Mouse (Mus musculus) kidney, embryonic 16.5 days (tissue): ENCODE measurements at regions not wholly inside any gene's neighbourhood (a gene's known extent, or its start where the extent isn't known, plus 50 kb on each side); places are given as distances from the start of the nearest gene placed in this dataset.
"Not testable (repeated sequence)": the region's sequence is repeated elsewhere in the genome, so short reads cannot be mapped to it uniquely, and the experiment has no call there.

ENCODE experiments used
- ATAC-seq: fragments of 200-750 bp; cut with Nextera tagmentation; 2 replicates; pipeline ENCODE4 v1.8.0; 2017; ENCODE audit warnings: moderate TSS enrichment; ENCODE audit not compliant: low FRiP score, low TSS enrichment
- H3K27ac ChIP-seq: fragments of 300-500 bp; sonication (generic); 2 replicates; pipeline ENCODE4 v1.5.1; 2014; ENCODE audit warnings: low read length
- H3K27me3 ChIP-seq: fragments of 300-500 bp; sonication (generic); 2 replicates; pipeline ENCODE4 v1.6.1; 2014; ENCODE audit warnings: low read length, control low read depth, mixed read lengths; ENCODE audit not compliant: insufficient read depth
- H3K36me3 ChIP-seq: fragments of 300-500 bp; sonication (generic); 2 replicates; pipeline ENCODE4 v1.6.1; 2014; ENCODE audit warnings: low read length, control low read depth, mixed read lengths; ENCODE audit not compliant: insufficient read depth
- H3K4me1 ChIP-seq: fragments of 300-500 bp; sonication (generic); 2 replicates; pipeline ENCODE4 v1.6.1; 2014; ENCODE audit warnings: low read length, control low read depth, mixed read lengths; ENCODE audit not compliant: insufficient read depth
- H3K4me2 ChIP-seq: fragments of 300-500 bp; sonication (generic); replicated peaks from 2 replicates; pipeline ENCODE4 v1.6.1; 2014; ENCODE audit warnings: low read depth, low read length
- H3K4me3 ChIP-seq: fragments of 300-500 bp; sonication (generic); 2 replicates; pipeline ENCODE4 v1.5.1; 2014; ENCODE audit warnings: mild to moderate bottlenecking, low read length
- H3K9ac ChIP-seq: fragments of 300-500 bp; sonication (generic); replicated peaks from 2 replicates; pipeline ENCODE4 v1.6.1; 2014; ENCODE audit warnings: low read length
- H3K9me3 ChIP-seq: fragments of 300-500 bp; sonication (generic); 2 replicates; pipeline ENCODE4 v1.6.1; 2016; ENCODE audit warnings: low read length, control low read depth
- WGBS: fragments of 180-500 bp; shearing (Covaris S2); extraction: QIAGEN DNeasy Blood & Tissue Kit; methylation state at CpG from one replicate; pipeline ENCODE4 v1.1.7; 2014; 5-methylcytosine and 5-hydroxymethylcytosine counted together

DNA sequence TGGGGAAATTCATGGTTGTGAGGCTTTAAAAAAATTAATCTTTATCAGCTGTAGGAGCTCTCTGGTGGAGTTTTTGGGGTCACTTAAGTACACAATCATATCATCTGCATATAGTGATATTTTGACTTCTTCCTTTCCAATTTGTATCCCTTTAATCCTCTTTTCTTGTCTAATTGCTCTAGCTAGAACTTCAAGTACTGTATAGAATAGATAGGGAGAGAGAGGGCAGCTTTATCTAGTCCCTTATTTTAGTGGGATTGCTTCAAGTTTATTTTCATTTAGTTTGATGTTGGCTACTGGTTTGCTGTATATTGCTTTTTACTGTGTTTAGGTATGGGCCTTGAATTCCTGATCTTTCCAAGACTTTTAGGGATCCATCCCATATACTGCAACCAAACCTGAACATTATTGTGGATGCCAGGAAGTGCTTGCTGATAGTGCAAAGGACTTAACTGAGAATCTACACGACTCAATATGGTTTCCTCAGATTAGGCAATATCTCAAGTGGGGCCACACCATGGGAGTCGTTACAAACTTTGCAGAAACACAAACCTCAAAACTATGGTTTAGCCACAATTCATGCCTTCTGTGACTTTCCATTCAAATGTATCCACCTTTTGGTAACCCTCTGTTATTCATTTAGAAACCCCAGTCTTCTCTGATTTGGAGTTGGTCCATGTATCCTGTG is 585.6 kb upstream of the Olfr1507 start:
- not testable (repeated sequence) for H3K4me2 ChIP-seq, H3K36me3 ChIP-seq, H3K4me1 ChIP-seq, H3K4me3 ChIP-seq, ATAC-seq, H3K27ac ChIP-seq, H3K27me3 ChIP-seq, H3K9me3 ChIP-seq, H3K9ac ChIP-seq
- no CpG with 5 or more reads among the region's 2 CpGs for WGBS

DNA sequence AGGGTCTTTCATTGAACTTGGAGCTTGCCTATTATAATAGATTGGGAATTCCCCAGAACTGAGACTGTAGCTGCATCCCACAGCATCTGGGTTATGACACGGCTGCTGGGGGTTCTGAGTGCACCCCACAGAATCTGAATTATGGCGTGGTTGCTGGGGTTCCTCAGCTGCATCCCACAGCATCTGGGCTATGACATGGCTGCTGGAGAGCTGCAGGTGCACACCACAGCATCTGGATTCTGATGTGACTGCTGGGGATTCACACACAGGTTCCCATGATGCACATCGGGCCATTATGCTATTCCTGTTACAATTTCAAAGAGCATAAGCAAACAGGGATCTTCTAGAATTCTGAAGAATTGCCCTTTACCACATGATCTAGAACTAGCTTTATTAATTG is 585.0 kb upstream of the Olfr1507 start:
- not testable (repeated sequence) for H3K27ac ChIP-seq, H3K9me3 ChIP-seq, ATAC-seq, H3K27me3 ChIP-seq, H3K36me3 ChIP-seq, H3K9ac ChIP-seq, H3K4me2 ChIP-seq, H3K4me3 ChIP-seq, H3K4me1 ChIP-seq
- 86% methylated on average over 3 of the region's 3 CpGs for WGBS

DNA sequence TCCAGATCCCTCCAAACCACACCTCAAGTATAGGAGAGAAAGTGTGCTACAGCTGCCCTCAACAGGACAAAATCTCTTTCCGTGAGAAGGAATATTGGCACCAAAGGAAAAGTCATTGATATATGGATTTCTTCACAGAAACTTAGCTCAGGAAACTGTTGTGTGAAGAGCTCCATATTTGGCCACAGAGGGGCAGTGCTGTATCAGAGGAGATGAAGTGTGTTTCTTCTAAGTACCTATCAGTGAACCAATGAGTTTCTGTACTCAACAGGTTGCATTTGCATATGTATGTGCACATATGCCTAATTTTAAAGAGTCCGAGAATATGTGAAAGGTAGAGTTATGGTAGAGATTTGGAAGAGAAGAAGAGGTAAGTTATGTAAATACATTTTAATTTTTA is 580.4 kb upstream of the Olfr1507 start:
- not testable (repeated sequence) for H3K4me3 ChIP-seq, H3K27ac ChIP-seq, H3K36me3 ChIP-seq, H3K4me2 ChIP-seq, H3K27me3 ChIP-seq, H3K4me1 ChIP-seq, H3K9ac ChIP-seq, ATAC-seq, H3K9me3 ChIP-seq
- WGBS, result 62% methylated on average over 2 of the region's 2 CpGs

DNA sequence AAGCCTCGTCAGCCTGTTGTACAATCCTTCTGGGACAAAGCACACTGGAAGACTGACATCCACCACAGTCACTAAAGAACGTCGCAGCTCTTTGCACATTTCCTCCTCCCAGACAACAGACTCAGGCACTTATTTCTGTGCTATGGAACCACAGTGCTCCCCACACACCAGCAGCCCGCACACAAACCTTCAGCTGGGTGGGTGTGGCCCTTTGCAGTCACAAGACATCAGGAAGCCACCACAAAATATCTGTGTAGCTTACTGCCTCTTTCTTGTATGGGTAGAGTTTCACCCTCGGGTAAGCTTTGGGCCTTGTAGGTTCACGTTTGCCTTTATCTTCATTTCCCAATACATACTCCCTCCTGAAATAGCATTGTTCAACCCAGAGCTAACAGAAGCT is 577.6 kb upstream of the Olfr1507 start:
- H3K27ac ChIP-seq, H3K4me3 ChIP-seq, H3K9ac ChIP-seq, ATAC-seq, H3K9me3 ChIP-seq, H3K27me3 ChIP-seq, H3K36me3 ChIP-seq, H3K4me2 ChIP-seq, H3K4me1 ChIP-seq: not testable (repeated sequence)
- 78% methylated on average over 6 of the region's 6 CpGs for WGBS

DNA sequence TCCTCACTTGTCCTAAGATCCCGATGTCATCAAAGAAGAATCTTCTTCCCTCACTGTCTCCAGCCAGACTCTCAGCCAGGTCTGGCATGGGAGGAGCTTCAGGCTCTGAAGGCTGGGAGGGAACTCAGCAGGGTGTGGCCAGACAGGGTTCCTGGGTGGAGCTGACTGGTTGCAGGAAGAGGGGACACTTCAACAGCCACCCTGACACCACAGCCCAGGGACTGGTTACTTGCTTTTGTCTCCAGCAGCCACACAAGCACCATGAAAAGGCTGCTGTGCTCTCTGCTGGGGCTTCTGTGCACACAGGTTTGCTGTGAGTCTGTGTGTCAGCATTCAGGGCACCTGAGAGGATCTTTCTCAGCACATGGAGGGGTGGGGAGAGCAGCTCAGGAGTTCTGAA is 577.0 kb upstream of the Olfr1507 start:
- H3K27me3 ChIP-seq, H3K9me3 ChIP-seq, H3K4me1 ChIP-seq, H3K4me2 ChIP-seq, ATAC-seq, H3K9ac ChIP-seq, H3K36me3 ChIP-seq, H3K4me3 ChIP-seq, H3K27ac ChIP-seq: not testable (repeated sequence)
- no CpG with 5 or more reads among the region's 1 CpGs for WGBS

DNA sequence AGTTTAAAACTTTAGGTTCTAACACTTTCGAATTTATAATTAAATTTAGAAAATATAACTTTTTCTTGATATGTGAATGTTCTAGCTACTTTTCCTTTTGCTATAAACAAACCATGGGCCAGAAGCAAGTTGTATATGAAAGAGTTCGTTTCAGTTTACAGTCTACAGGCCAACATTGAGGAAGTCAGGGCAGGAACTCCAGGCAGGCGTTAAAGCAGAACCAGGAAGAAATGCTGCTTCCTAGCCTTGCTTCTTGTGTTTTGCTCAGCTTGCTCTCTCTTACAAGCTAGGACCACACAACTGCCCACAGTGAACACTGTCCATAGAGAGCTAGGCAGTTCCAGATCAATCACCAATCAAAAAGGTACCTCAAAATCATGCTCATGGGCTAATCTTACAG is 558.9 kb upstream of the Olfr1507 start:
- 78% methylated on average over 2 of the region's 3 CpGs for WGBS
- not testable (repeated sequence) for H3K27ac ChIP-seq, H3K36me3 ChIP-seq, H3K9ac ChIP-seq, H3K27me3 ChIP-seq, H3K4me2 ChIP-seq, H3K9me3 ChIP-seq, H3K4me1 ChIP-seq, H3K4me3 ChIP-seq, ATAC-seq

DNA sequence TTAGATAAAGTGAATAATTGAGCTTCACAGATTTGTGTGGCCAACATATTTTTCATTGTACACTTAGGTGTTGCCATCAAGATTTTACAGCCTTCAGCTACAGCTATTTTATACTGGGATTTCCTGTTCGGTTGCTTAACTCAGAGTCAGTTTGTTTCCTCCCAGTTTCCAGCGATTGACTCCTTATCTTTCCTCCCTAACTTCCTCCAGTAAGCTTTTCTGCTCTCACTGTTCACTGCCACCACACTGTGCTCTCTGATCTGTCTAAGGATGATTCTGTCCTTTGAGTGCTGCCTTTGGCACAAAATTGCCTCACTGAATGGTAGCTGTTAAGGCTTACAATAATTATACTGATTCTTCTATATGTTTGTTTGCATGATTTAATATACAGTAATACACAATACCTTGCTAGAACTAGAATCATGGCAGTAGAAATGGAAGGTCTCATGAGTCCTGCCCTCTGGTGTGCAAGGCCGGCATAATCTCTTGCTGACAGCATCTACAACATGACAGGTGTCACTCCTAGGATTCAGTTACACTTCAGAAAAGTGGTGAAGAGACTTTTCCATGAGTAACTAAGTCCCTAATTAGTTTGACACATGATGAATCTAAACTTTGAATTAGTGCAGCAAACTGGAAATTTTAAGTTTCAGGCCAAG is 558.0 kb upstream of the Olfr1507 start:
- not testable (repeated sequence) for H3K9ac ChIP-seq, H3K9me3 ChIP-seq, ATAC-seq, H3K4me1 ChIP-seq, H3K4me2 ChIP-seq, H3K27me3 ChIP-seq, H3K4me3 ChIP-seq, H3K27ac ChIP-seq, H3K36me3 ChIP-seq
- 75% methylated on average over 1 of the region's 3 CpGs for WGBS

DNA sequence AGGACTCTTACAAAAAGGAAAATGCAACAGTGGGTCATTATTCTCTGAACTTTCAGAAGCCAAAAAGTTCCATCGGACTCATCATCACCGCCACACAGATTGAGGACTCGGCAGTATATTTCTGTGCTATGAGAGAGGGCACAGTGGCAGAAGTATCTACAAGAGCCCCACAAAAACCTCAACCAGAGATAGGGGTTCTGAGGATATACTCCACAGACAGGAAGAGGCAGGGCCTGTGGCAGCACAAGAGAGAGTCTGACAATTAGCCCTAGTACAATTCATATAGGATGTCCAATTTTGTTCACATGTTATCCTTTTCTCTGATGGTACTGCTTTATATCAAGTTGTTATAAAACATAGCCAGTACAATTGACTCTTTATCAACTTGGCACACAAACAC is 552.1 kb upstream of the Olfr1507 start:
- not testable (repeated sequence) for H3K4me3 ChIP-seq, H3K27me3 ChIP-seq, H3K4me1 ChIP-seq, ATAC-seq, H3K9me3 ChIP-seq, H3K27ac ChIP-seq, H3K4me2 ChIP-seq, H3K36me3 ChIP-seq, H3K9ac ChIP-seq
- 91% methylated on average over 3 of the region's 3 CpGs for WGBS

DNA sequence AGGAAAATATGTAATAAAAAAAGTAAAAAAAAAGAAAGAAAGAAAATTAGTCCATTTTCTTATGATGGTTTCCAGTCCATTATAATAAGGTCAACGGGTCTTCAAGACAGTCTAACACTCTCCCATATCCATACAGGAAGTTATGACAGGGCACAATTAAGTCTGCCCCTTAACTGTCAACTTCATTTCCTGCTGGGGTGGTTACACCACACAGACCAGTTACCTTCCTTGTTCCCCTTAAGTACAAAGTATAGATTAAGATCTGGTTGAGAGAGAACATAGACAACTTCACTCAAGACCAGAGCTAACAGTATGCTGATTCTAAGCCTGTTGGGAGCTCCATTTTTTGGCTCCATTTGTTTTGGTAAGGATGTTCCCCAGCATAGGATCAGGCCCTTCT is 551.4 kb upstream of the Olfr1507 start:
- 71% methylated on average over 1 of the region's 1 CpGs for WGBS

DNA sequence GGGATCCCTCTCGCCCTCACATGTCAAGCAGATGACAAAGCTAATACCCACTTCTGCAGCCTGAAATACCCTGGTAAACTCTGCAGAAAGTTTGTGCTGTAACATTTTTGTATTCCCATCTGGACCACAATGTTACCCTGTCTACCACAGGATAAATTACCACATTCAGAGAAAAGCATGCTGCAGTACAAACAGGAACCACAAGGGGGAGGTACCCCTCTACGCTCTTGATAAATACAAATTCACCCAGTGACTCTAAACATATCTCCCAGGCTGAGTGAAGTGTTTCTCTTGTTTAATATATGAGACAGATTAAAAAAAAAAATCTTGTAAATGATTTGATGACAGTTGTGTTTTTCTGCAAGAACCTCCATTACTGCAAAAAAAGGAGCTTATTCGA is 549.8 kb upstream of the Olfr1507 start:
- 87% methylated on average over 3 of the region's 3 CpGs for WGBS
- H3K9me3 ChIP-seq, result not testable (repeated sequence)

More for the DNA sequence above, 551.4 kb upstream of the Olfr1507 start:
- H3K9me3 ChIP-seq, ATAC-seq, H3K4me3 ChIP-seq, H3K4me1 ChIP-seq, H3K27me3 ChIP-seq, H3K27ac ChIP-seq, H3K36me3 ChIP-seq, H3K4me2 ChIP-seq, H3K9ac ChIP-seq: not testable (repeated sequence)

More for the DNA sequence above, 549.8 kb upstream of the Olfr1507 start:
- not testable (repeated sequence) for H3K4me3 ChIP-seq, ATAC-seq, H3K36me3 ChIP-seq, H3K27ac ChIP-seq, H3K4me1 ChIP-seq, H3K27me3 ChIP-seq, H3K9ac ChIP-seq, H3K4me2 ChIP-seq
